Mouse (Mus musculus) hindbrain, embryonic 11.5 days (tissue): Measurements from ENCODE around the gene Olfr1057. TPM values are rescaled to one million over a fixed set of nuclear protein-coding genes. Genes with fewer than 3 reads are reported as not detected.
A peak's percentile ranks its signal among the peaks of the same experiment; 100 is the strongest.
"Not testable (repeated sequence)": the region's sequence is repeated elsewhere in the genome, so short reads cannot be mapped to it uniquely, and the experiment has no call there.

Experiments used
- ATAC-seq: fragments of 200-750 bp; cut with Nextera tagmentation; 2 replicates; pipeline ENCODE4 v1.8.0; 2017; ENCODE audit warnings: mild to moderate bottlenecking, moderate TSS enrichment, moderate library complexity; ENCODE audit not compliant: low FRiP score
- DNase-seq: peaks from one replicate; pipeline ENCODE4 v3.0.0-alpha.2; 2015; ENCODE audit warnings: low spot score
- H3K27ac ChIP-seq: fragments of 300-500 bp; sonication (generic); 2 replicates; pipeline ENCODE4 v1.5.1; 2014; ENCODE audit warnings: mild to moderate bottlenecking, low read depth, low read length
- H3K27me3 ChIP-seq: fragments of 300-500 bp; sonication (generic); 2 replicates; pipeline ENCODE4 v1.6.1; 2014; ENCODE audit warnings: mild to moderate bottlenecking, low read length, moderate library complexity, mixed read lengths; ENCODE audit not compliant: control insufficient read depth, insufficient read depth
- H3K36me3 ChIP-seq: fragments of 300-500 bp; sonication (generic); 2 replicates; pipeline ENCODE4 v1.6.1; 2014; ENCODE audit warnings: mild to moderate bottlenecking, low read length, moderate library complexity, mixed read lengths; ENCODE audit not compliant: control insufficient read depth, insufficient read depth
- H3K4me1 ChIP-seq: fragments of 300-500 bp; sonication (generic); replicated peaks from 2 replicates; pipeline ENCODE4 v1.6.1; 2014; ENCODE audit warnings: low read length, mixed read lengths; ENCODE audit not compliant: control insufficient read depth, insufficient read depth
- H3K4me2 ChIP-seq: fragments of 300-500 bp; sonication (generic); replicated peaks from 2 replicates; pipeline ENCODE4 v1.6.1; 2014; ENCODE audit warnings: mild to moderate bottlenecking, low read depth, low read length
- H3K4me3 ChIP-seq: fragments of 300-500 bp; sonication (generic); 2 replicates; pipeline ENCODE4 v1.5.1; 2014; ENCODE audit warnings: low read depth, low read length
- H3K9ac ChIP-seq: fragments of 300-500 bp; sonication (generic); 2 replicates; pipeline ENCODE4 v1.6.1; 2014; ENCODE audit warnings: low read depth, low read length
- H3K9me3 ChIP-seq: fragments of 300-500 bp; sonication (generic); 2 replicates; pipeline ENCODE4 v1.6.1; 2016; ENCODE audit warnings: low read length; ENCODE audit not compliant: control insufficient read depth
- WGBS: fragments of 180-500 bp; shearing (Covaris S2); extraction: QIAGEN DNeasy Blood & Tissue Kit; methylation state at CpG from one replicate; pipeline ENCODE4 v1.1.7; 2014; 5-methylcytosine and 5-hydroxymethylcytosine counted together
- polyA plus RNA-seq: library from polyadenylated mRNA; unstranded; fragments of >200 nt; fragmentation: Nextera tagmentation; extraction: Ambion mirVana; gene quantifications from 2 replicates; pipeline ENCODE4 v1.2.1, GENCODE M21; 2014

Gene Olfr1057
- not detected in 2 replicates for polyA plus RNA-seq

DNA sequence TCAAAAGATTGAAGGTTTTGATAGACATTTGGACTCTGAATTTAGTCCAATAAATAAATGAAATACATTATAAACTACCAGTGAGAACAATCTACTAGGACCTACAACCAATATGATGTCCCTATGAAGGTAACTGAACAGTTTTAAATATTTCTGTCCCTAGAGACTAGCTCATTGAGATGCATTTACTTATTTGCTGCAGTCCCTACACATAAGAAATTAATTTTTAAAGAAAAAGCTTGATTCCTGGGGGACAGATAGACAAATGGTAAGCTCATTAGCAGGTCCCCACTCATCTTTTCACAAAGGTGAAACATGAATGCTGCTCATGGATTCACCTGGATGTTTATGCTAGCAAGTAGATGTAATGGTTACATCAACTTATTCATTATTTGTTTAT is at the start of gene Olfr1057:
TSS of gene Olfr1057 (minus strand) at position 101 of the 400 bp plus-strand sequence.
- no peak within 1 kb of the TSS for H3K9ac ChIP-seq
- DNase-seq (no peak), ATAC-seq (no peak)
- no peaks in the 10 kb centered on the region for H3K27me3 ChIP-seq
- no peaks in the 10 kb centered on the region for H3K9me3 ChIP-seq
- no peaks in the 10 kb centered on the region for H3K4me1 ChIP-seq
- H3K4me2 ChIP-seq, result no peak within 1 kb of the TSS
- H3K4me3 ChIP-seq, result no peak within 1 kb of the TSS
- no peak within 1 kb of the TSS for H3K27ac ChIP-seq
- no peaks in the 10 kb centered on the region for H3K36me3 ChIP-seq

DNA sequence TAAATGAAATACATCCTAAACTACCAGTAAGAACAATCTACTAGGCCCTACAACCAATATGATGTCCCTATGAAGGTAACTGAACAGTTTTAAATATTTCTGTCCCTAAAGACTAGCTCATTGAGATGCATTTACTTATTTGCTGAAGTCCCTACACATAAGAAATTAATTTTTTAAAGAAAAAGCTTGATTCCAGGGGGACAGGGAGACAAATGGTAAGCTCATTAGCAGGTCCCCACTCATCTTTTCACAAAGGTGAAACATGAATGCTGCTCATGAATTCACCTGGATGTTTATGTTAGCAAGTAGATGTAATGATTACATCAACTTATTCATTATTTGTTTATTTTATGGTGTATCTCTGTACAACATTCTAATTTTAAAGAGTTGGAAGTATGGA is 48.5 kb upstream of the Olfr1057 start, which contains the start of gene Olfr1062:
TSS of gene Olfr1062 (minus strand) at position 101 of the 400 bp plus-strand sequence.
- not testable (repeated sequence) for H3K4me3 ChIP-seq, H3K4me2 ChIP-seq, ATAC-seq, H3K9ac ChIP-seq, H3K27me3 ChIP-seq, DNase-seq, H3K4me1 ChIP-seq, H3K27ac ChIP-seq, H3K36me3 ChIP-seq, H3K9me3 ChIP-seq

DNA sequence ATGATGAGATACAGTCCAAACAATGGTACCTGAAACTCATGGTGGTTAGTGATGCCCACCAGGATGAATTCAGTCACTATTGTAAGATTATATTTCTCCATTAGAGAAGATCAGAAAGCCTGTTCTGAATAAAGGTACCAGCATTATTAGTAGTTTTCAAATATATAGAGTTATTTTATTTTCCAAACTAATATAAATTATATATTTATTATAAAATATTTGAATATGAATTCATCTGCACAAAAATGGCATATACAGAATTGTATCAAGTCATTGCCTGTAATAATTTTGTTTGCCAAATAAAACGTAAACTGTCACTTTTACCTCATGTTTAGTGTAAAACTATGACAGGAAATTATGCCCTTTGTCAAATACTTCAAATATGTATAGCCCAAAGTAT is 35.8 kb upstream of the Olfr1057 start, which contains the start of gene Olfr1061:
TSS of gene Olfr1061 (minus strand) at position 101 of the 400 bp plus-strand sequence.
- Histone ChIP-seq H3K4me2 (no peak within 1 kb of the TSS), H3K27ac (no peak within 1 kb of the TSS)
- WGBS, result 95% methylated on average over 1 of the region's 1 CpGs

DNA sequence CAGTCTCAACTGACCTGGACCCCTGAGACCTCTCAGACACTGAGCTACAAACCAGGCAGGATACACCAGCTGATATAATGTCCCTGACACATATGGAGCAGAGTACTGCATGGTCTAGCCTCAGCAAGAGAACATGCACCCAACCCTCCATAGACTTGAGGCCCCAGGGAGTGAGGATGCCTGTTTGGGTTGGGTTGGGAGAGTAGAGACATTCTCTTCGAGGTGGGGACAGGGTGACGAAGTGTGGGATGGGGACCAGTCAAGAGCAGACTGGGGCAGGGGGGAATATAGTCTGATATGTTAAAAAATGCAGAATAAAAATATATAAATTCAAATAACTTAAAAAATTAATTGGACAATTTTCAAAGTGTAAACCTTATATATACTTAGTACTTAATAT is 16.9 kb upstream of the Olfr1057 start:
- WGBS, result 89% methylated on average over 2 of the region's 2 CpGs
- H3K36me3 ChIP-seq, result no peaks in the 10 kb centered on the region
- no peak overlapping the region for H3K27ac ChIP-seq
- ATAC-seq, result peak; percentile 27; the same call in 1 of the 2 replicates
- H3K4me1 ChIP-seq, result no peaks in the 10 kb centered on the region
- no peaks in the 10 kb centered on the region for H3K27me3 ChIP-seq
- no peak overlapping the region for H3K4me3 ChIP-seq
- H3K4me2 ChIP-seq, result no peak overlapping the region
- no peak overlapping the region for H3K9ac ChIP-seq
- no peaks in the 10 kb centered on the region for H3K9me3 ChIP-seq
- DNase-seq, result no peak

More for the DNA sequence above, 35.8 kb upstream of the Olfr1057 start, which contains the start of gene Olfr1061:
- Histone ChIP-seq H3K9ac (no peak within 1 kb of the TSS), H3K27me3 (no peaks in the 10 kb centered on the region), H3K4me1 (no peaks in the 10 kb centered on the region), H3K4me3 (no peak within 1 kb of the TSS), H3K36me3 (no peaks in the 10 kb centered on the region), H3K9me3 (no peaks in the 10 kb centered on the region)
- ATAC-seq (no peak), DNase-seq (no peak)

DNA sequence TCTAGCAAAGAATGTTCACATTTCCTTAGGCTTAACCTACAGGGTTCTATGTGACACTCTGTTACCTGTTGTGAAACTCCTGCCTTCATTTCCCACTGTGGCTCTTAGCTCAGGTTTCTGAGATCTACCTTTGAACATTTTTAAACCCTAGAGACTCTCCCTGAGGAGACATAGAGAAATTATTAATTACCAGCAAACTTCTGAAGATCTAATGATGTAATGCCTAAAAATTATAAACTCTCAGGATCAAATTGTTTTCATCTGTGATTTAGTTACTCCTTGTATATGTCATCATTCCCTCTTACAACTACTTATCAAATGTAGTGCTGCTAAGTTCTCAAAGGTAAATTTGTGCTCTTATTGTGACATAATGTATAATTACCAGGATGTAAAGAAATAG is 10.3 kb upstream of the Olfr1057 start, which contains the start of gene Olfr1058:
TSS of gene Olfr1058 (minus strand) at position 101 of the 400 bp plus-strand sequence.
- not testable (repeated sequence) for H3K27me3 ChIP-seq, H3K9me3 ChIP-seq, H3K27ac ChIP-seq, H3K36me3 ChIP-seq, H3K9ac ChIP-seq, H3K4me2 ChIP-seq, H3K4me3 ChIP-seq, H3K4me1 ChIP-seq, DNase-seq, ATAC-seq

DNA sequence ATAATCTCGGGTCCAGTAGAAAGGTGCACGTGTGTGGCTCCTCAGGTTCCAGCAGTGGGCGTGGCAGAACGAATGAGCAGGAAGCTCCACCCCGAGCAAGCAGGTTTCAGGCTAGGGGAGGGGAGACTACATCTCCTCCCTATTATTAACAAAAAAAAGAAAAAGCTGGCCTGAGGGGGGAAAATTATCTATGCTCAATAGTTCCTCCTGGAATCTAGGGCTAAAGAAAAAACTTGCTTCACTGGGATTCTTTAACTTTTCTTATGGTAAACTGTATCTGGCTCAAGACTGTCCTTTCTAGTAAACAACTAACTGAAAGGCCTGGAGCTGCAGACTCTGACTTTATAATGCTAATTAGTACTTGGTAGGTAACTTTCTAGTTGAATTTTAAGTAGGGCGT is 11.9 kb downstream of the Olfr1057 start:
- not testable (repeated sequence) for ATAC-seq, H3K9ac ChIP-seq, H3K4me3 ChIP-seq, H3K4me1 ChIP-seq, H3K36me3 ChIP-seq, H3K9me3 ChIP-seq, H3K4me2 ChIP-seq, H3K27ac ChIP-seq, DNase-seq, H3K27me3 ChIP-seq
- 80% methylated on average over 1 of the region's 6 CpGs for WGBS

DNA sequence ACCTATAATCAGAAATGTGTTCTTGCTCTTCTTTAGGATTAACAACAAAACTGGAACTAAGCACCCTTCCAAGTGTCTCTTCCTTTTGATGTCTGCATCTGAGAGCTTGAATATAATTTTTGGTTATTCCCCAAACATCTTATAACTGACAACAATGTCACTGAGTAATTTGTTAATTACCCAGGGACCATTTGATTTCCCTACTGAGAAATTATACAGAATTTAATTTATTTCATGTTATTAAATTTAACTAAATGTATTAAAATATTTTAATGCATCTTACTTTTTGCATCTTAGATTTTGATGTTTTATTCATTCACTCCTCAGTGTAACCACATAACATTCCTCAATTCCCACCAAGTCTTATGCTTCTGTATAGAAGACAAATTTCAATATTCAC is 15.8 kb downstream of the Olfr1057 start, which contains the start of gene Olfr1056:
TSS of gene Olfr1056 (minus strand) at position 101 of the 400 bp plus-strand sequence.
- DNase-seq, result no peak
- Histone ChIP-seq H3K9me3 (no peaks in the 10 kb centered on the region), H3K4me3 (no peak within 1 kb of the TSS), H3K4me1 (no peaks in the 10 kb centered on the region), H3K27me3 (no peaks in the 10 kb centered on the region), H3K36me3 (no peaks in the 10 kb centered on the region), H3K27ac (no peak within 1 kb of the TSS), H3K9ac (no peak within 1 kb of the TSS), H3K4me2 (no peak within 1 kb of the TSS)
- no peak for ATAC-seq

DNA sequence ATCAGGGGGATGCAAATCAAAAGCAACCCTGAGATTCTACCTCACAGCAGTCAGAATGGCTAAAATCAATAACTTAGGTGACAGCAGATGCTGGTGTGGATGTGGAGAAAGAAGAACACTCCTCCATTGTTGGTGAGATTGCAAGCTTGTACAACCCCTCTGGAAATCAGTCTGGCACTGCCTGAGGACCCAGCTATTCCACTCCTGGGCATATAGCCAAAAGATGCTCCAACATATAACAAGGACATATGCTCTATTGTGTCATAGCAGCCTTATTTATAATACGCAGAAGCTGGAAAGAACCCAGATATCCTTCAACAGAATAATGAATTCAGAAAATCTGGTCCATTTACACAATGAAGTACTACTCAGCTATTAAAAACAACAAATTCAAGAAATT is 26.4 kb downstream of the Olfr1057 start:
- not testable (repeated sequence) for H3K9me3 ChIP-seq, DNase-seq, H3K9ac ChIP-seq, ATAC-seq, H3K4me2 ChIP-seq, H3K4me1 ChIP-seq, H3K4me3 ChIP-seq, H3K27ac ChIP-seq, H3K36me3 ChIP-seq, H3K27me3 ChIP-seq
- WGBS, result 100% methylated on average over 1 of the region's 1 CpGs

DNA sequence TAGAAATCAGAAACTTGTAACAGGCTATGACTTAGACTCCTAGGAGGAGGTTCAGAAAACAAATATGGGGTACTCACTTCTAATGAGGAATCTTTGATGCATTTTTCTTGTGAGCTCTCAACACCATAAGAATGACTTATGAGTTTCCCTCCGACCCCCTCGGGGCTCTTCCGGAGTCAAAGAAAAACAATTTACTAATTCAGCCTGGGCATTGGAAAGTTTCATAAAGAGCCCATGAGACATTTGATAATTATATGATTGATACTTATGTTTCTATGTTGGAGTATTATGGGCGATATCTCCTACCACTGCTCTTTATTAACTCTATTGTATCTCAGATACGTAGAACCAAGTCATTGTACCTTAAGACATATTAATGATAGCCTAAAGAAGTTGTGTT is 28.0 kb downstream of the Olfr1057 start, which contains the start of gene Olfr1055:
TSS of gene Olfr1055 (minus strand) at position 101 of the 400 bp plus-strand sequence.
- WGBS, result 91% methylated on average over 5 of the region's 5 CpGs
- ATAC-seq, result no peak

More for the DNA sequence above, 28.0 kb downstream of the Olfr1057 start, which contains the start of gene Olfr1055:
- no peaks in the 10 kb centered on the region for H3K9me3 ChIP-seq
- H3K36me3 ChIP-seq, result no peaks in the 10 kb centered on the region
- H3K9ac ChIP-seq, result no peak within 1 kb of the TSS
- H3K4me3 ChIP-seq, result no peak within 1 kb of the TSS
- H3K27me3 ChIP-seq, result no peaks in the 10 kb centered on the region
- no peak within 1 kb of the TSS for H3K27ac ChIP-seq
- no peak for DNase-seq
- no peak within 1 kb of the TSS for H3K4me2 ChIP-seq
- no peaks in the 10 kb centered on the region for H3K4me1 ChIP-seq
